In the genomic region with DNA sequence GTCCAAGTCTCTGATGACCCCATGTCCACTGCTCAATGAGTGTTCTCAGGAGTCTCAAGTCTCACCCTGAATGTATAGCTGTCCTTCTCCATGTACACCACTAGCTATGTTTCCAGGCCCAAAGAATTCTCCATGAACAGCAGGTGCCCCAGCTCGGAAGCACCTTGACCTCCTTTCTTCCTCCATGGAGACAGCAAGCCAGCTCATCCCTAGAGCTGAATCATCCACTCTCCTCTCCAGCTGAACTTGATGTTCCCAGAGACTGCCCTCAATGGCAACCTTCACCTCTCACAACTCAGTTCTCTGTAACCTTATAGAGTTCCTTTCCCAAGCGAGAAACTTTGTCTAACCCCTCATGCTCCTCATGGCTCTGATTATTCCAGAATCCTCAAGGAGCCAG, we compare ENCODE assay signal across 39 mouse cellular contexts. TPM values are rescaled to one million over a fixed set of nuclear protein-coding genes. Genes with fewer than 3 reads are reported as not detected.
"Had no signal": no experiment of that assay in that cellular context is flagged by ENCODE, and none has a peak within 500 bp of the region (broad histone marks: within the 10 kb centered on the region; RNA-seq: fewer than 3 reads in every experiment).

No protein-coding gene starts in this region.

- ATAC-seq: hindbrain, embryonic 16.5 days; inflammation-experienced regulatory T-cells, adult 6 months; intestine, embryonic 15.5 days; intestine, postnatal 0 days; liver, embryonic 12.5 days had no signal

- H3K4me3 ChIP-seq: gastrocnemius, adult 2 months; heart, embryonic 13.5 days; heart, embryonic 15.5 days; hindbrain, embryonic 10.5 days; hindbrain, embryonic 12.5 days; intestine, embryonic 15.5 days; layer of hippocampus, adult 2 months; left cerebral cortex, adult 2 months; limb, embryonic 12.5 days; liver, embryonic 12.5 days had no signal

- H3K9ac ChIP-seq: heart, embryonic 13.5 days; heart, embryonic 15.5 days; hindbrain, embryonic 12.5 days; hindbrain, embryonic 14.5 days; intestine, embryonic 15.5 days; limb, embryonic 12.5 days; liver, embryonic 12.5 days; liver, embryonic 14.5 days had no signal

- H3K4me2 ChIP-seq: heart, embryonic 11.5 days; heart, embryonic 13.5 days; heart, embryonic 15.5 days; hindbrain, embryonic 12.5 days; hindbrain, embryonic 14.5 days; intestine, embryonic 15.5 days; limb, embryonic 12.5 days; liver, embryonic 12.5 days had no signal

- H3K4me1 ChIP-seq: heart, embryonic 13.5 days; heart, embryonic 15.5 days; hindbrain, embryonic 10.5 days; hindbrain, embryonic 12.5 days; intestine, embryonic 15.5 days; limb, embryonic 12.5 days; liver, embryonic 12.5 days had no signal

- H3K9me3 ChIP-seq: heart, embryonic 13.5 days; heart, embryonic 15.5 days; hindbrain, embryonic 10.5 days; hindbrain, embryonic 12.5 days; intestine, embryonic 15.5 days; limb, embryonic 12.5 days; liver, embryonic 12.5 days had no signal

- H3K36me3 ChIP-seq: heart, embryonic 13.5 days; heart, embryonic 15.5 days; hindbrain, embryonic 10.5 days; hindbrain, embryonic 12.5 days; intestine, embryonic 15.5 days; limb, embryonic 12.5 days; liver, embryonic 12.5 days had no signal

- H3K27me3 ChIP-seq: heart, embryonic 13.5 days; heart, embryonic 15.5 days; hindbrain, embryonic 12.5 days; intestine, embryonic 15.5 days; limb, embryonic 12.5 days; liver, embryonic 12.5 days had no signal

- DNase-seq: gastrocnemius, adult 2 months; gastrocnemius, postnatal 10 days; gastrocnemius, postnatal 25 days; heart, adult 18-20 months; heart, postnatal 14 days; heart, postnatal 4 days; kidney, adult 18-20 months; kidney, adult 8-10 months; kidney, postnatal 10 days; kidney, postnatal 25 days; kidney, postnatal 4 days had no signal

- H3K27ac ChIP-seq: gastrocnemius, adult 2 months; heart, embryonic 13.5 days; heart, embryonic 15.5 days; hindbrain, embryonic 10.5 days; hindbrain, embryonic 12.5 days; hindbrain, embryonic 14.5 days; intestine, embryonic 15.5 days; layer of hippocampus, adult 2 months; left cerebral cortex, adult 2 months; limb, embryonic 12.5 days; liver, embryonic 12.5 days; liver, embryonic 14.5 days had no signal

RNA-seq across cellular contexts. Expression of a gene that starts 8.1 kb away (rescaled TPM):
- total RNA-seq: granulocyte monocyte progenitor cell, adult 5-6 weeks; left cerebral cortex, adult 2 months; left cerebral cortex, postnatal 14 days; left cerebral cortex, postnatal 36 days; liver, adult 2 months had no signal
- polyA plus RNA-seq: heart, embryonic 11.5 days; heart, embryonic 13.5 days; heart, embryonic 15.5 days; hindbrain, embryonic 10.5 days; hindbrain, embryonic 12.5 days; hindbrain, embryonic 14.5 days; hindbrain, embryonic 16.5 days; inflammation-experienced regulatory T-cells, adult 6 months; intestine, embryonic 15.5 days; intestine, postnatal 0 days; kidney, embryonic 14.5 days; kidney, embryonic 16.5 days; limb, embryonic 12.5 days; liver, adult 2 months; liver, embryonic 12.5 days; liver, embryonic 14.5 days had no signal

RNA-seq across cellular contexts. Expression of a gene that starts 17.8 kb away (rescaled TPM):
- total RNA-seq: gastrocnemius, adult 2 months; gastrocnemius, postnatal 10 days; gastrocnemius, postnatal 25 days; gastrocnemius, postnatal 4 days; granulocyte monocyte progenitor cell, adult 5-6 weeks; heart, adult 18-20 months; heart, adult 8-10 months; heart, postnatal 14 days; heart, postnatal 4 days; layer of hippocampus, adult 2 months; layer of hippocampus, postnatal 10 days; layer of hippocampus, postnatal 25 days; left cerebral cortex, adult 2 months; left cerebral cortex, postnatal 14 days; left cerebral cortex, postnatal 36 days had no signal
- polyA plus RNA-seq: heart, postnatal 0 days; hindbrain, embryonic 10.5 days; hindbrain, embryonic 12.5 days; hindbrain, embryonic 14.5 days; hindbrain, embryonic 16.5 days; inflammation-experienced regulatory T-cells, adult 6 months; intestine, embryonic 15.5 days; intestine, postnatal 0 days; kidney, embryonic 14.5 days; kidney, embryonic 16.5 days; limb, embryonic 12.5 days; liver, adult 2 months had no signal

RNA-seq across cellular contexts. Expression of a gene that starts 33.0 kb away (rescaled TPM):
- total RNA-seq: gastrocnemius, adult 2 months; gastrocnemius, postnatal 10 days; gastrocnemius, postnatal 25 days; gastrocnemius, postnatal 4 days; granulocyte monocyte progenitor cell, adult 5-6 weeks; heart, adult 18-20 months; heart, adult 8-10 months; heart, postnatal 14 days; heart, postnatal 4 days; layer of hippocampus, adult 2 months; layer of hippocampus, postnatal 10 days; layer of hippocampus, postnatal 25 days; left cerebral cortex, adult 2 months; left cerebral cortex, postnatal 14 days; left cerebral cortex, postnatal 36 days; liver, adult 2 months had no signal
- polyA plus RNA-seq: heart, embryonic 11.5 days; heart, embryonic 13.5 days; heart, embryonic 15.5 days; heart, postnatal 0 days; hindbrain, embryonic 10.5 days; hindbrain, embryonic 12.5 days; hindbrain, embryonic 14.5 days; hindbrain, embryonic 16.5 days; inflammation-experienced regulatory T-cells, adult 6 months; intestine, embryonic 15.5 days; kidney, embryonic 14.5 days; kidney, embryonic 16.5 days; limb, embryonic 12.5 days; limb, embryonic 14.5 days; liver, adult 2 months; liver, embryonic 12.5 days; liver, embryonic 14.5 days; liver, embryonic 16.5 days had no signal

RNA-seq across cellular contexts. Expression of a gene that starts 44.7 kb away (rescaled TPM):
- total RNA-seq: gastrocnemius, adult 2 months; gastrocnemius, postnatal 10 days; gastrocnemius, postnatal 25 days; gastrocnemius, postnatal 4 days; granulocyte monocyte progenitor cell, adult 5-6 weeks; heart, adult 18-20 months; heart, adult 8-10 months; heart, postnatal 14 days; heart, postnatal 4 days; layer of hippocampus, adult 2 months; layer of hippocampus, postnatal 10 days; layer of hippocampus, postnatal 25 days; left cerebral cortex, adult 2 months; left cerebral cortex, postnatal 14 days; left cerebral cortex, postnatal 36 days; liver, adult 2 months had no signal
- polyA plus RNA-seq: heart, embryonic 11.5 days; heart, embryonic 13.5 days; heart, embryonic 15.5 days; heart, postnatal 0 days; hindbrain, embryonic 10.5 days; hindbrain, embryonic 12.5 days; hindbrain, embryonic 14.5 days; hindbrain, embryonic 16.5 days; inflammation-experienced regulatory T-cells, adult 6 months; intestine, embryonic 15.5 days; kidney, embryonic 14.5 days; limb, embryonic 12.5 days; limb, embryonic 14.5 days; liver, embryonic 12.5 days had no signal
